Mouse (Mus musculus): ENCODE measurements around the gene Tmem263.

The Tmem263 gene

DNA sequence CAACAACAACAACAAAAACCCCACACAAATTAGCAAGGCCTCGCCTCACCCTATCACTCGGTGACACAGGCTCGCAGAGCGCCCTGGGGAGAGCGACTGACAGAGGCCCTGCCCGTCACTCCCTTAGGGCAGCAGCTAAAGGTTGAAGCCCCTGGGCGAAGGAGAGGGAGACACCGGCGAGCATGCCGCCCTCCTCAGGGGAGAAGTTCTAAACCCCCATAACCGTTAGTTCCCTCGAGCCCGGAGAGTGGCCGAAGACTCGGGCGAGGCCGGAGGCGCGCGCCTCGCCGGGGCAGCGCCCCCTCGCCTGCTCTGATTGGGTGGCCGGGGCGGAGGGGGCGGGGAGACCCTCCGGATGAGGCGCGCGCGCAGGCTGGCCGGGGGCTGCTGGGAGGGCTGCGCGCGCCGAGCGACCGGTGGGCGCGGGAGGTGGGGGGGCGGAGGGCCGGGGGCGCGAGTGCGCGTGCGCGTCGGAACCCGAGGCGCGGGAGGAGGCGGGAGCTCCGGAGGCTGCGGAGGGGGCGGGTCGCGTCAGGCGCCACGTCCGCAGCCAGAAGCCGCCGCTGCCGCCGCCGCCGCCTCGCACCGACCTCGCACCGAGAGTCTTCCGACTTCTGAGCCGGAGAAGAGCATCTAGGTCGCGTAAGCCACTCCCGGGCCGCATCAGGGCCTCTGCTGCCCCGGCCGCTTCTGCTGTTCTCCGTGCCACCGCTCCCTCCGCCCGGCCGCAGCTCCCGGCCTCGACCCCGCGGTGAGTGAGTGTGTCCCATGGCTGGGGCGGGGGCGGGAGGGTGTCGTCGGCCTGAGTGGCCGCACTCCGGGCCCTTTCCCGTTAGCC lies at the start of gene Tmem263, which contains the start of gene Fhl4:
Gene Tmem263, plus strand, starts transcription at position 381 of the 838 bp plus-strand sequence.
Gene Fhl4, minus strand, starts transcription at position 249 of the 838 bp plus-strand sequence.
- peak; percentile 69 to 80 for DNase-seq

GRCm38 (mm10) chr10:85054876-85055275 lies 47.6 kb upstream of the Tmem263 start:
- DNase-seq: no peak

DNA sequence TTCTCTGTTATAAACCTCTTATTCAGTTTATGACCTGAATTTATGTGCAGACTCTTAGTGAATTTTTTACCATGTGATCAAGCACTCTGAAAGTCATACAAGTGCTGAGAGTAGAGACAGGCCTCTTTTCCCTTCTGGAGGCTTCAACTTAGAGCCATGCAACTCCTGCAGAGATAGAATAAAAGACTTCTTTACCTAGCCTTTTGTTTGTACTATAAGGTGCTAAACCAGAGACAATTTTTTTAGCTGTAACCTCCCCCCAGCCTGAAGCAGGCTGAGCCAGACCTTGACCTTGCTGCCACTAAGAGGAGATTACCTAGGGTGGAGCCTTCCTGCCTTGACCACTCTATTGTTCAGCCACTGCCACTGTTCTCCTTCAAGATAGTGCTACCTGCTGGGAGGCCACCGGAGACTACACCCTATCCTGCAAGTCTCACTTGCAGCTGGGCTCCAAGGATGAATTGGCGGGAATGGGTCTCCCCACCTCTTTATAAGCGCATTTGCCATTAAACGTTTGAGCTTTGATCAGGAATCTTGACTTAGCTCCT lies 30.7 kb upstream of the Tmem263 start:
- DNase-seq: no peak

GRCm38 (mm10) chr10:85101841-85102240 lies 586 bp upstream of the Tmem263 start:
- no peak for DNase-seq

- peak; percentile 11 to 30 for DNase-seq
Measured at GRCm38 (mm10) chr10:85103085-85103885, 858 bp downstream of the Tmem263 start.

- DNase-seq: no peak
Measured at GRCm38 (mm10) chr10:85114409-85114808, 12.0 kb downstream of the Tmem263 start.

DNA sequence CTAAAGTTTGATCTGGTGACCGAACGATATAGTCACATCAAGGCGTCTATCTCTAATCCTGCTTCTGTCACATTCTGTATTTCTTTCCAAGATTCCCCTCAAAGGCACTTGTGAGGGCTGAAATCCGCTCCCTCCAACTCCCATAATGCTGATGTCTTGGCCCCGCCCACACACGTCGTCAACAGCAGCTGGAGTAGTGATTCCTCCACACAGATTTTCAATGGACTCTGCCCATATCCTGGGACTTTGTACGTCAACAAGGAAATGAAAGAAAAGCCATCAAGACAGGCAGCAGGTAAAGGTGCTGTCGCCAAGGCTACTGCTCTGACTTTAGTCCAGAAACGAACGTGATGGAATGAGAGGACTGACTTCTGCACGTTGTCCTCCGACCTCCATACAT lies 22.8 kb downstream of the Tmem263 start:
- no peak for DNase-seq

DNA sequence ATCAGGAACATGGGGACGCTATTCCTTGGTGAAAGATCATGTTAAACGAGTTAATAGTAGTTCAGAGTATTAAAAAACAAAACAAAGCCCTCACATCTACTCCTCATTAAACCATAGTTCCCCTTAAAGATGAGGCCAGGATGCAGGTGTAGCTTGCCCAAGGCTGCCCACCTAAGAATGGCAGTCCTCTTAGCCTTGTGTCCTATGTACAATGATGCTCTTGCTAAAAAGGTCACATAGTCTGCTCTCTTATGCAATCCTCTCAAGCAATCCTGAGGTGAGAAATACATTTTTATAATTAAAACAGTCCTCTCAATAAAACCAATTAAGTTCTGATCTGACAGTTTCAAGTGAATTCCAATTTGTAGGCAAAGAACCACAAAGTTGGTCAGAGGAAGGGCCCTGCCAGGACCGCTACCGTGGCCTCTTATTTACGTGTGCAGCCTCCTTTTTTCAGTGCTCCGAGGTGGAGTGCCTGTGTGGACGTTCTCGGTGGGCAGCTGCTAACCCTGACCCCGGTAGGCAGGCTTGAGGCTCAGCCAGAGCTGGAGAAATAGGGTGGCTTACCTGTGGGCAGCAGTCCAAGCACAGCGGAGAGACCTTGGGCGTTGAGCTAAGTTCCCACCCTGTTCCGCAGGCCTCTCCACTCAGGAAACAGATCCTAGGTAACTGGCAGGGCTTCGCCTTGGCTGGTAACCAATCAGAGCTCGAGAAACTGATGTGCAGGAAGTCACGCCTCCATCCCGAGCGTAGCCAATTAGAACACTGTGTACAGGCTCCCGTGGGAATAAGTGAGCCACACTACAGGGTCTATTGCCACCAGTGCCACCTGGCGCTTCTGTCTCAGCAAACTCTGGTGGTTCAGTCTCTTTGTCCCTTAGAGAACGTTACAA lies 25.2 kb downstream of the Tmem263 start, which contains the start of gene Mterf2:
Gene Mterf2, minus strand, starts transcription at position 633 of the 893 bp plus-strand sequence.
- peak; percentile 95 to 97 for DNase-seq

DNA sequence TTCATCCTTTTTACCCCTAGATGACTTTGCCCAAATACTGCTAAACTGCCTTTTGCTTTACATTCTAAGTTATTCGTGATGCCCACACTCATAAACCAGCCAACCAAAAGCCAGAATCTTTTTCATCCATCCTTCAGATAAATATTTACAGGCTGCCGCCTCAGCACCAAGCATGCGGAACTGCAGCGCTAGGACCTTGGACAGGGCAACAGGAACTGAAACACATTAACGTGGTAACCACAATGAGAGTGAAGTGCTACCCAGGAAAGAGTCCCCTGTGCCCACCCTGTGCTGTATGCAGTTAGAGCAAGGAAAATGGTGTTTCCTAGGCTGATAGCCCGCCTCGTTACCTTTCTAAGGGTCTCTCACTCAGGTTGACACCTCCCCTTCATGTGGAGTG lies 26.0 kb downstream of the Tmem263 start:
- DNase-seq: peak in 1 of 2 experiments; percentile 13

DNA sequence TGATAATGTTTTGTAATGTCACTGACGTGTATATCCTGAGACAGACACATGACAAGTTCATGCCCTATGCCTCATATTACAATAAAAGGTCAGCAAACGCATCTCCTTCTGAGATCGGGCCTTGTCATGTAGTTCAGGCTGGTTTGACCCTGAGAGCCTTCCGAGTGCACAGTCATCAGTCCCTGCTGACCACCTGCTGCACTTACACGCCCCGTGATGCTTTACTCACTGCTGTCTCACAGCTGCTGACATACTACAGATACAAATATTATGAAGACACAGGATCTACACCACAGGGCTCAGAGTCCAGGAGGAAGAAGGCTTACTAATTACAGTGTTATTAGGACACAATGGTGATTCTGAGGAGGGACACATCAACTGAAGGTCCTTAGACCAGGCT lies 34.1 kb downstream of the Tmem263 start:
- no peak for DNase-seq

DNA sequence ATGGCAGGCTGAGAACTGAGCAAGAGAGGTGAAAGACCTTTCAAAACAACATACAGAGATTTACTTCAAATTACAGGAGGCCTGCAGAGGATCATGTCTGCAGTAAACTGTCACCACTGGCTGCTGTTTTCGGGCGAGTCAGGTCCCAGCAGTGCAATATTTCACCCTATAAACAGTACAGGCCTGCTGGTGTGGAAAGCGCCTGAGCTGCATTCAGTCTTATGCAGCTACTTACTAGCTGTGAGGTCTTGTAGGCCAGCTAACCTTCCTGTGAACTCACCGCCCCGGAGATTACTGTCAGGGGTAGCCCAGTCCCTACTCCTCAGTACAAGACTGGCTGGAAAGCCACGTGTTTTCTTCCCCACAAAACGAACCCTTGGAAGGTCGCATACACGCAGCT lies 39.0 kb downstream of the Tmem263 start:
- no peak for DNase-seq

DNA sequence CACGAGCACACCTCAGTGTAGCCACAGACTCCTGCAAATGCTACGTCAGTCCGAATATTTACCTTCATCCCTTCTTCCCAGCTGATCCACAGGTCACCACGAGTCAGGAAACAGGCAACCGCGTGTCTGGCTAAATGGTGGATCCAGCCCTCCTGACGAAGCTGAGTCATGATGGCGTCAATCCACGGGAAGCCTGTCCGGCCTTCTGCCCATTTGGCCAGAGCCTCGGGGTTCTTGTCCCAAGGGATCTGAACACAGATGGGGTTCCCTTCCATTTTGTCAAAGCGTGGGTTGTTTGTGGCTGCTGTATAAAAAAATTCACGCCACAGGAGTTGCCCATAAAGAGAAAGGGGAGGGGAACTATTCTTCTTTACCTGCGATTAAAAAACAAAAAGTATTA lies 43.9 kb downstream of the Tmem263 start:
- peak; percentile 38 to 42 for DNase-seq

- DNase-seq: no peak
Measured at GRCm38 (mm10) chr10:85149226-85149625, 46.8 kb downstream of the Tmem263 start.

- DNase-seq: peak; percentile 72 to 83
Measured at GRCm38 (mm10) chr10:85154195-85154594, 51.8 kb downstream of the Tmem263 start.

- no peak for DNase-seq
Measured at GRCm38 (mm10) chr10:85157451-85157850, 55.0 kb downstream of the Tmem263 start.

- no peak for DNase-seq
Measured at GRCm38 (mm10) chr10:85159989-85160619, 57.7 kb downstream of the Tmem263 start.

GRCm38 (mm10) chr10:85161745-85162351 lies 59.4 kb downstream of the Tmem263 start:
- DNase-seq: no peak

GRCm38 (mm10) chr10:85164791-85165190 lies 62.4 kb downstream of the Tmem263 start:
- DNase-seq: no peak

DNA sequence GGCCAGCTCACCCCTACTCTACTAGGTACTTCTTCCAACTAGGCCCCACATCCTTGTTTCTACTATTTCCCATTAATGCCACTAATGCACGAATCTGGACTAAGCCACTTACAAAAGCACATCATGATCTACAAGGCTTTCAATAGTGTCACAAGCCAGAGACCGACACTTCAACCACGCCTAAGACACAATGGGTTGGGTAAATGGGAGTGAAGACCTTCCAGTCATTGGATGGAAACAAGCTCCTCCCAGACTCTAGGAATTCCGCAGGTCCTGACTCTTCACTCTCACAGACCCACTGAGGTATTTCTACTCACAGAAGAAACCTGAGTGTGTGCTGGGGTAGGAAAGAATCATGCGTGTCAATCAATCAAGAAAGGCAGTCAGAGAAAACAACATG lies 62.9 kb downstream of the Tmem263 start:
- no peak for DNase-seq
